Mouse (Mus musculus) heart, adult 2 months (tissue): Measurements from ENCODE around the gene Rffl. TPM values are rescaled to one million over a fixed set of nuclear protein-coding genes. Genes with fewer than 3 reads are reported as not detected.

Source experiments
- DNase-seq, 2 experiments: peaks; one replicate each; pipeline ENCODE4 v3.0.0; 2021
- H3K27ac ChIP-seq: fragments of 200-600 bp; 2 replicates; pipeline ENCODE4 v1.8.1; 2022
- H3K27me3 ChIP-seq: fragments of 200-500 bp; 2 replicates; pipeline ENCODE4 v1.6.1; 2012; ENCODE audit warnings: mild to moderate bottlenecking, low read length, inconsistent platforms, mixed read lengths; ENCODE audit not compliant: control insufficient read depth, insufficient read depth
- H3K36me3 ChIP-seq: fragments of 200-500 bp; 2 replicates; pipeline ENCODE4 v1.6.1; 2012; ENCODE audit warnings: low read length, inconsistent platforms; ENCODE audit not compliant: control insufficient read depth, insufficient read depth
- H3K4me1 ChIP-seq: fragments of 200-500 bp; 2 replicates; pipeline ENCODE4 v1.6.1; 2011; ENCODE audit warnings: low read length; ENCODE audit not compliant: control insufficient read depth, insufficient read depth
- H3K4me3 ChIP-seq: fragments of 200-600 bp; 2 replicates; pipeline ENCODE4 v1.8.1; 2022
- H3K79me2 ChIP-seq: fragments of 200-500 bp; replicated peaks from 2 replicates; pipeline ENCODE4 v1.6.1; 2012; ENCODE audit warnings: mild to moderate bottlenecking, inconsistent platforms, low read length, moderate library complexity, mixed read lengths; ENCODE audit not compliant: control insufficient read depth, insufficient read depth
- H3K9ac ChIP-seq: fragments of 200-500 bp; 2 replicates; pipeline ENCODE4 v1.6.1; 2012; ENCODE audit warnings: low read depth, mild to moderate bottlenecking, control low read depth, inconsistent platforms, low read length, mixed read lengths
- CTCF ChIP-seq: fragments of 200-600 bp; IDR thresholded peaks from 2 replicates; pipeline ENCODE4 v1.8.1; 2022; ENCODE audit warnings: antibody characterized with exemption, mild to moderate bottlenecking, moderate library complexity
- EP300 ChIP-seq: fragments of 200-500 bp; IDR thresholded peaks from 2 replicates; pipeline ENCODE4 v1.6.1; 2011; ENCODE audit warnings: low read depth, low read length, control low read depth; ENCODE audit not compliant: insufficient read depth
- POLR2A ChIP-seq: fragments of 200-500 bp; IDR thresholded peaks from 2 replicates; pipeline ENCODE4 v1.6.1; 2011; ENCODE audit warnings: mild to moderate bottlenecking, low read depth, low read length, control low read depth; ENCODE audit not compliant: insufficient read depth
- WGBS: fragments of 180-500 bp; shearing (Covaris S2); methylation state at CpG from one replicate; pipeline ENCODE4 v1.1.7; 2018; 5-methylcytosine and 5-hydroxymethylcytosine counted together
- intact Hi-C: fragments of 180-260 bp; cut with DNase I; formaldehyde crosslinking; loops from one replicate; pipeline ENCODE4 v1.15.1; 2025
- polyA plus RNA-seq: library from polyadenylated mRNA; depleted of rRNA; stranded (reverse); fragments of >200 nt; gene quantifications from 2 replicates; pipeline ENCODE4 v1.2.3, GENCODE M21; 2012; rRNA removed
- total RNA-seq, 2 experiments: library from RNA; stranded (reverse); gene quantifications; 2 replicates each; pipeline ENCODE4 v1.2.3; 2021

Gene Rffl
- total and polyA plus RNA-seq, 3 experiments: 4.0 to 4.6 (median 4.3) TPM

DNA sequence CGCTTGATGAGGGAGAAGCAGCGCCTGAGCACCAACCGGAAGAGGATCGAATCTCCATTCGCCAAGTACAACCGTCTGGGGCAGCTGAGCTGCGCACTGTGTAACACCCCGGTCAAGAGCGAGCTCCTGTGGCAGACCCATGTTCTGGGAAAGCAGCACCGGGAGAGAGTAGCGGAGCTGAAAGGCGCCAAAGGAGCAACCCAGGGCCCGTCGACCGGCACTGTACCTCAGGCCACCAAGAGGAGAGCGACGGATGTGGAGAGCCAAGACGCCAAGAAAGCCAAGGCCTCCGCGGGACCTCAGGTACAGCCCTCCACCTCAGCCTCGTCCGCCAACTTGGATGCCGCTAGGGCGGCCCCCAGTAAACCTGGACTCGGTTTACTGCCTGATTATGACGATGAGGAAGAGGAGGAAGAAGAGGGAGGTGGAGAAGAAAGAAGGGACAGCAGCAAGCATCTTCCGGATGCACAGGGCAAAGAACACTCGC, 106.5 kb downstream of the Rffl start:
- Histone ChIP-seq H3K27ac (peak overlapping the region; percentile 87), H3K79me2 (no peaks in the 10 kb centered on the region), H3K9ac (peak overlapping the region; percentile 84), H3K4me3 (peak overlapping the region; percentile 98), H3K27me3 (no peaks in the 10 kb centered on the region), H3K36me3 (peaks cover 10% of the 10 kb centered on the region), H3K4me1 (peaks cover 4% of the 10 kb centered on the region)
- under 1% methylated on average over 28 of the region's 28 CpGs for WGBS
- intact Hi-C loops: loop anchor here (1.0 to 10.0 kb wide), 4 partner anchors 17 to 530 kb away; partner anchors contain the start of genes Ap2b1, Fndc8, Lig3 and Rad51d
- TF ChIP-seq POLR2A (no peak), CTCF (no peak), EP300 (no peak)
- no peak for DNase-seq

DNA sequence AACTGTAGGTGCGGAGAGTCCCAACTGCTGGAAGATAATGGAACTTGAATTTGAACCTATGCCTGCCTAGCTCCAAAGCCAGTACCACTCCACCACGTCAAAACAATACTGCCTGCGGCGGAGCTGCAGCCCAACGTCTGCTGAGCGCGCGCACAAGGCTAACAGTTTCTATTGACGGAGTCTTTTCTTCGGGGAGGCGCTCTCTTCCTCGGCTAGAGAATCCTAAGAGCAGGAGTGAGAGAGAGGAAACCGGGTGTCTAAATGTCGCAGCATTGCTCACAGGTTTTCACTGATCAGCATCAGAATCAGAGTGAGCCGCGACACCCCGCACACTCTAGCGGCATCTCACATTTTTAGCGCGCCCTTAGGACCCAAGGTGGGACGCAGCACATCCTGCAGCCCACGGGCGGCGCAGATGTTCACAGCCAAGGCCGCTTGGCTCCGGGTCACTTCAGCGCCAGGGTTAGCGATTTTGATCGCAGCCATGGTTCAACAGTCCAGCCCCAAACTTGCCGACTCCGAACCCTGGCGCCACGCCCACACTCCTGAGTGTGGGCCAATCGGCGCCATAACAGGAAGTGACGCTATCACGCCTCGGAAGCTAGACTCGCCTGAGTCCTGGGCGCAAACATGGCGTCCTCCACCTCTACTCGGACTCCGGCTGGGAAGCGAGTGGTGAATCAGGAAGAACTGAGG, 107.1 kb downstream of the Rffl start, which contains the start of the genes Cct6b and Zfp830:
Gene Cct6b (minus strand): TSS at position 580 of the 696 bp plus-strand sequence.
Gene Zfp830 (plus strand): TSS at position 604 of the 696 bp plus-strand sequence.
- intact Hi-C loops: loop anchor here (1.0 to 10.0 kb wide), 4 partner anchors 17 to 531 kb away; partner anchors contain the start of genes Ap2b1, Fndc8, Lig3 and Rad51d
- DNase-seq: peak; percentile 95
- peaks cover 4% of the 10 kb centered on the region for H3K4me1 ChIP-seq
- H3K27me3 ChIP-seq: no peaks in the 10 kb centered on the region
- under 1% methylated on average over 44 of the region's 44 CpGs for WGBS
- TF ChIP-seq POLR2A (peak; percentile 99), CTCF (no peak), EP300 (0 out of 2 replicates have a peak, but pooled peaks have one; percentile 19)
- H3K27ac ChIP-seq: peak within 1 kb of the TSS; percentile 87
- no peaks in the 10 kb centered on the region for H3K79me2 ChIP-seq
- peak within 1 kb of the TSS; percentile 84 for H3K9ac ChIP-seq
- H3K36me3 ChIP-seq: peaks cover 10% of the 10 kb centered on the region
- H3K4me3 ChIP-seq: peak within 1 kb of the TSS; percentile 98

DNA sequence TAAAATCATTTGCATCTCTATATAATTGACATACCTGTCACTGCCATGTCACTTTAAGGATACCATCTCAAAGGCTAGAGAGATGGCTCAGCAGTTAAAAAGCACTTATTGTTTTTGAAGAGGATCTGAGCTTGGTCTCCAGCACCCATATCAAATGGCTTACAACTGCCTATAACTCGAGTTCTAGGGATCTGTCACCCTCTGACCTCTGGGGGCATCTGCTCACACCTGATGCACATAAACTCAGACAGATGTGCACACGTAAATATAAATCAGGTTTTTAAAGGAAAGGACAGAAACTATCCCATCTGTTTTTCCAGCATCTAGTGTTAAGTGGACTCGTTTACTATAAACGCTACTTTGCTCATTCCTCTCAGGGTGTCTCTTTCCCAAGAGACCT, 107.7 kb downstream of the Rffl start:
- Histone ChIP-seq H3K36me3 (peaks cover 10% of the 10 kb centered on the region), H3K4me3 (peak overlapping the region; percentile 98), H3K27ac (peak overlapping the region; percentile 87), H3K9ac (peak overlapping the region; percentile 69), H3K27me3 (no peaks in the 10 kb centered on the region), H3K79me2 (no peaks in the 10 kb centered on the region), H3K4me1 (peaks cover 4% of the 10 kb centered on the region)
- WGBS: 10% methylated on average over 4 of the region's 4 CpGs
- intact Hi-C loops: loop anchor here (5.0 to 10.0 kb wide), 2 partner anchors 129 to 532 kb away; partner anchors contain the start of genes Ap2b1, Fndc8 and Rad51d
- TF ChIP-seq EP300 (no peak), CTCF (no peak), POLR2A (no peak)
- DNase-seq: no peak

DNA sequence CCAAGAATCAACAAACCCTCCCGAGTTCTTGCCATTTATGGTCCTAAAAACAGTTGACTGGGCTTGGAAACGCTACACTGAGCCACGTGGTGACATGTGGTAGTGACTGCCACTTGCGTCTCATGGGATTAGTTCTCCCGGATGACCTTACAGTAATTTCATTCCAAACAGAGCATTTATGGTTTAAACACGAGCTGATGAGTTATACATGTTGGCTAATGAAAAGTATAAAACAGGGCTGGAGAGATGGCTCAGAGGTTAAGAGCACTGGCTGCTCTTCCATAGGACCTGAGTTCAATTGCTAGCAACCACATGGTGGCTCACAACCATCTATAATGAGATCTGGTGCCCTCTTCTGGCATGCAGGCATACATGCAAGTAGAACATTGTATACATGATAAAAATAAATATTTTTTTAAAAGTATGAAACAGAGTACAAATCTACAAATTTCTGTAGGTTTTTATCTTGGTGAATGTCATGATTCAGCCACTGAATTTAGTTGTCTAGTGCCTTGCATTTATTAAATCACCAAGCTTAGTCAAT, 108.7 kb downstream of the Rffl start:
- no peak overlapping the region for H3K9ac ChIP-seq
- intact Hi-C loops: loop anchor here (5.0 to 10.0 kb wide), 2 partner anchors 130 to 532 kb away; partner anchors contain the start of genes Ap2b1, Fndc8 and Rad51d
- 84% methylated on average over 6 of the region's 6 CpGs for WGBS
- no peaks in the 10 kb centered on the region for H3K27me3 ChIP-seq
- no peaks in the 10 kb centered on the region for H3K79me2 ChIP-seq
- peaks cover 4% of the 10 kb centered on the region for H3K4me1 ChIP-seq
- DNase-seq: no peak
- H3K27ac ChIP-seq: no peak overlapping the region
- TF ChIP-seq POLR2A: no peak
- TF ChIP-seq EP300: no peak
- peak; percentile 57 for TF ChIP-seq CTCF
- no peak overlapping the region for H3K4me3 ChIP-seq
- peaks cover 10% of the 10 kb centered on the region for H3K36me3 ChIP-seq

DNA sequence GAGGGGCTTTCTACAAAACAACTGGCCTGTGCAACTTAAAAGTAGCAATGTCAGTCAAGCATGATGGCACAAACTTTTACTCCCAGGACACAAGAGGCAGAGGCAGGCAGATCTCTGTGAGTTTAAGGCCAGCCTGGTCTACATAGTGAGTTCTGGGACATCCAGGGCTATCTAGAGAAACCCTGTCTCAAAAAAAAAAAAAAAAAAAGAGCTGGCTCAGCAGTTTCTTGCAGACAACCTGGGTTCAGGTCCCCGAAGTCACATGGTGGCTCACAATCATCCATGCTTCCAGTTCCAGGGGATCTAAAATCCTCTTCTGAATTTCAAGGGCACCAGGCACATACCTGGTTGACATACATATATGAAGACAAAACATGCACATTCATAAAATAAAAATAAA, 115.1 kb downstream of the Rffl start:
- 94% methylated on average over 1 of the region's 1 CpGs for WGBS
- no peaks in the 10 kb centered on the region for H3K79me2 ChIP-seq
- TF ChIP-seq CTCF (no peak), EP300 (no peak), POLR2A (no peak)
- H3K4me3 ChIP-seq: no peak overlapping the region
- no peak for DNase-seq
- H3K36me3 ChIP-seq: no peaks in the 10 kb centered on the region
- H3K4me1 ChIP-seq: no peaks in the 10 kb centered on the region
- intact Hi-C loops: no loop called here
- no peak overlapping the region for H3K9ac ChIP-seq
- no peak overlapping the region for H3K27ac ChIP-seq
- no peaks in the 10 kb centered on the region for H3K27me3 ChIP-seq

Other genes starting within 250 kb of the Rffl start
- gene Cct6b, start 106.9 kb downstream of the Rffl start, total RNA-seq: under 1 TPM; 0.21 to 0.41 TPM
- 0.21 TPM in 1 of 2 replicates, not detected in the other for gene Cct6b, start 106.9 kb downstream of the Rffl start, polyA plus RNA-seq
- gene Zfp830, start 106.9 kb downstream of the Rffl start, total RNA-seq: 10 to 100 TPM; 12.8 to 15.1 TPM
- gene Zfp830, start 106.9 kb downstream of the Rffl start, polyA plus RNA-seq: 4.4 and 5.7 TPM in 2 replicates
- gene Lig3, start 90.1 kb downstream of the Rffl start, total RNA-seq: 10 to 100 TPM; 14.4 to 20.0 TPM
- gene Lig3, start 90.1 kb downstream of the Rffl start, polyA plus RNA-seq: 9.2 and 15.5 TPM in 2 replicates
- 1 to 10 TPM; 8.5 to 9.5 TPM for gene Rad51d, start 19.4 kb upstream of the Rffl start, total RNA-seq
- 8.6 and 10.1 TPM in 2 replicates for gene Rad51d, start 19.4 kb upstream of the Rffl start, polyA plus RNA-seq
- gene Fndc8, start 20.9 kb upstream of the Rffl start, total RNA-seq: not detected
- 0.06 TPM in 1 of 2 replicates, not detected in the other for gene Fndc8, start 20.9 kb upstream of the Rffl start, polyA plus RNA-seq
- gene Nle1, start 37.2 kb upstream of the Rffl start, total RNA-seq: 10 to 100 TPM in 1 of 2 experiments, 1 to 10 TPM in 1; 8.4 to 11.4 TPM
- 17.7 and 24.0 TPM in 2 replicates for gene Nle1, start 37.2 kb upstream of the Rffl start, polyA plus RNA-seq
- gene Unc45b, start 39.3 kb upstream of the Rffl start, total RNA-seq: 100 to 1,000 TPM; 167 to 190 TPM
- 107 and 159 TPM in 2 replicates for gene Unc45b, start 39.3 kb upstream of the Rffl start, polyA plus RNA-seq
- gene Slfn5, start 80.1 kb upstream of the Rffl start, total RNA-seq: 10 to 100 TPM; 54.1 to 59.2 TPM
- gene Slfn5, start 80.1 kb upstream of the Rffl start, polyA plus RNA-seq: 17.9 and 41.8 TPM in 2 replicates
- gene Slfn9, start 120.6 kb upstream of the Rffl start, total RNA-seq: under 1 TPM; 0.82 to 0.99 TPM
- gene Slfn9, start 120.6 kb upstream of the Rffl start, polyA plus RNA-seq: 0.20 and 0.53 TPM in 2 replicates
- under 1 TPM; 0.47 to 0.91 TPM for gene Slfn8, start 149.6 kb upstream of the Rffl start, total RNA-seq
- gene Slfn8, start 149.6 kb upstream of the Rffl start, polyA plus RNA-seq: 0.51 and 0.82 TPM in 2 replicates
- gene Slfn2, start 193.9 kb upstream of the Rffl start, total RNA-seq: 1 to 10 TPM; 3.4 to 4.3 TPM
- gene Slfn2, start 193.9 kb upstream of the Rffl start, polyA plus RNA-seq: 3.8 and 4.8 TPM in 2 replicates
- under 1 TPM in 1 of 2 experiments, not detected in 1; 0.32 TPM for gene Slfn1, start 245.6 kb upstream of the Rffl start, total RNA-seq
- gene Slfn1, start 245.6 kb upstream of the Rffl start, polyA plus RNA-seq: 0.50 and 0.84 TPM in 2 replicates